Mouse (Mus musculus): ENCODE measurements around the gene Hgd. TPM values are rescaled to one million over a fixed set of nuclear protein-coding genes. Genes with fewer than 3 reads are reported as not detected.

The Hgd gene
- total RNA-seq, 4 experiments from 2014 or later: 0.45 to 0.86 (median 0.52) TPM; not detected in 1

- DNase-seq: peak; percentile 63
Observed at GRCm38 (mm10) chr16:37676024-37676676, 96.2 kb downstream of the Hgd start.

GRCm38 (mm10) chr16:37676677-37677072 is 96.7 kb downstream of the Hgd start:
- no peak for DNase-seq

- no peak for DNase-seq
Observed at GRCm38 (mm10) chr16:37677586-37677985, 97.6 kb downstream of the Hgd start.

- no peak for DNase-seq
Observed at GRCm38 (mm10) chr16:37680216-37680615, 100.3 kb downstream of the Hgd start.

- no peak for DNase-seq
Observed at GRCm38 (mm10) chr16:37680831-37681230, 100.9 kb downstream of the Hgd start.

Other genes starting within 250 kb of the Hgd start
- gene Stxbp5l, start 195.2 kb upstream of the Hgd start, total RNA-seq (2022): 10 to 100 TPM in 1 of 4 experiments, 1 to 10 TPM in 3; 2.2 to 12.5 (median 5.3) TPM
- 10 to 100 TPM; 15.4 to 17.8 (median 17.0) TPM for gene Gtf2e1, start 40.4 kb upstream of the Hgd start, total RNA-seq (2022)
- 10 to 100 TPM in 2 of 4 experiments, 1 to 10 TPM in 2; 9.3 to 15.2 (median 10.7) TPM for gene Rabl3, start 40.3 kb upstream of the Hgd start, total RNA-seq (2022)
- 10 to 100 TPM; 87.1 to 97.1 (median 92.0) TPM for gene Ndufb4, start 74.3 kb downstream of the Hgd start, total RNA-seq (2022)
- gene Fstl1, start 196.7 kb downstream of the Hgd start, total RNA-seq (2022): 10 to 100 TPM; 21.2 to 45.6 (median 33.8) TPM

Data from adrenal gland, adult 8-10 months (tissue).